28 mouse cellular contexts compared by ENCODE assay signal in genomic region chr19:6525023-6525422, GRCm38 (mm10). TPM values are rescaled to one million over a fixed set of nuclear protein-coding genes. Genes with fewer than 3 reads are reported as not detected.
DNase-seq lines count a peak whose midpoint lies in the region; ATAC-seq and TF ChIP-seq lines count a peak whose summit lies in the region.
"Had no signal": no experiment of that assay in that cellular context is flagged by ENCODE, and none has a peak within 500 bp of the region (broad histone marks: within the 10 kb centered on the region; RNA-seq: fewer than 3 reads in every experiment).

No protein-coding gene starts in this region.

- H3K4me1 ChIP-seq in cerebellum, adult 2 months (ENCODE audit: control insufficient read depth, insufficient read depth, low read length), result peaks cover 91% of the 10 kb centered on the region
- H3K4me1 ChIP-seq in neural tube, embryonic 15.5 days, result peaks cover 21% of the 10 kb centered on the region
- H3K4me1 ChIP-seq: embryonic facial prominence, embryonic 15.5 days had no signal

- TF ChIP-seq CTCF in cerebellum, adult 2 months (IDR thresholded peaks at IDR 0.05; ENCODE audit: borderline replicate concordance, insufficient read depth, low read depth, low read length), result no peak

- H3K9ac ChIP-seq in neural tube, embryonic 15.5 days (replicated peaks), result no peak overlapping the region
- H3K9ac ChIP-seq: embryonic facial prominence, embryonic 13.5 days; embryonic facial prominence, embryonic 15.5 days; forebrain, embryonic 12.5 days had no signal

- peaks cover 68% of the 10 kb centered on the region for H3K36me3 ChIP-seq in neural tube, embryonic 15.5 days
- H3K36me3 ChIP-seq: embryonic facial prominence, embryonic 13.5 days; embryonic facial prominence, embryonic 15.5 days; G1E had no signal

- no peak for ATAC-seq in neural tube, embryonic 15.5 days (ENCODE audit: low FRiP score)
- ATAC-seq: activated CD4-positive, CD25-positive, alpha-beta regulatory T cell, adult 4 months; CD4-positive, CD25-positive, alpha-beta regulatory T cell, adult 4 months; forebrain, embryonic 14.5 days; forebrain, embryonic 16.5 days; Patski had no signal

- WGBS in cerebellum, adult 2 months, result 23% methylated on average over 4 of the region's 4 CpGs
- WGBS in neural tube, embryonic 15.5 days, result 83% methylated on average over 4 of the region's 4 CpGs

- no peak overlapping the region for H3K4me2 ChIP-seq in neural tube, embryonic 15.5 days
- H3K4me2 ChIP-seq: embryonic facial prominence, embryonic 13.5 days; embryonic facial prominence, embryonic 15.5 days; forebrain, embryonic 12.5 days had no signal

- TF ChIP-seq POLR2A in cerebellum, adult 2 months (IDR thresholded peaks at IDR 0.05; ENCODE audit: borderline replicate concordance, insufficient read depth, low read length), result no peak

- no peak overlapping the region for H3K4me3 ChIP-seq in cerebellum, adult 2 months (replicated peaks; ENCODE audit: insufficient read depth, low read depth, low read length)
- no peak overlapping the region for H3K4me3 ChIP-seq in neural tube, embryonic 15.5 days (replicated peaks)
- H3K4me3 ChIP-seq: embryonic facial prominence, embryonic 13.5 days; embryonic facial prominence, embryonic 15.5 days; erythroblast, embryonic 14.5 days; forebrain, embryonic 10.5 days; forebrain, embryonic 12.5 days had no signal

- H3K9me3 ChIP-seq in neural tube, embryonic 15.5 days (replicated peaks), result no peaks in the 10 kb centered on the region
- H3K9me3 ChIP-seq: embryonic facial prominence, embryonic 13.5 days; embryonic facial prominence, embryonic 15.5 days; forebrain, embryonic 10.5 days; forebrain, embryonic 12.5 days; G1E had no signal

- DNase-seq in cerebellum, adult 2 months, result no peak
- no peak for DNase-seq in cerebellum, adult 18-20 months
- DNase-seq in neural tube, embryonic 10.5 days (ENCODE audit: extremely low spot score, low spot score), result no peak
- peak; percentile 64 for DNase-seq in brain, adult 2 months (ENCODE audit: low read depth, low spot score)
- DNase-seq: adrenal gland, adult 8-10 months; adrenal gland, postnatal 14 days; adrenal gland, postnatal 36 days; B cell, adult 2 months; cerebellum, adult 11 months; cerebellum, adult 8-10 months; cerebellum, adult 9-11 months; cerebellum, postnatal 14 days; cerebellum, postnatal 36 days; embryo, embryonic 11 days had no signal

- H3K27me3 ChIP-seq in cerebellum, adult 2 months (ENCODE audit: control insufficient read depth, insufficient read depth, low read length), result no peaks in the 10 kb centered on the region
- no peaks in the 10 kb centered on the region for H3K27me3 ChIP-seq in neural tube, embryonic 15.5 days (replicated peaks)
- H3K27me3 ChIP-seq: forebrain, embryonic 12.5 days had no signal

- peak overlapping the region; percentile 50 for H3K27ac ChIP-seq in cerebellum, adult 2 months (ENCODE audit: insufficient read depth, low read length)
- H3K27ac ChIP-seq in neural tube, embryonic 15.5 days (replicated peaks), result 0 out of 2 replicates have a peak overlapping the region, but pooled peaks have one; percentile 13
- H3K27ac ChIP-seq: embryonic facial prominence, embryonic 13.5 days; embryonic facial prominence, embryonic 15.5 days; forebrain, embryonic 10.5 days; forebrain, embryonic 12.5 days had no signal

RNA-seq across cellular contexts. Expression of gene Slc22a12, which starts 17.8 kb away (rescaled TPM):
- 0.15 and 0.24 TPM in 2 replicates for polyA plus RNA-seq in cerebellum, adult 2 months (2012; rRNA removed)
- 0.14 TPM in 1 of 2 replicates, not detected in the other for polyA plus RNA-seq in neural tube, embryonic 15.5 days (2015; fragmentation: Nextera tagmentation; extraction: Ambion mirVana)
- polyA plus RNA-seq: activated CD4-positive, CD25-positive, alpha-beta regulatory T cell, adult 4 months; brain, embryonic 14.5 days; CD4-positive, CD25-positive, alpha-beta regulatory T cell, adult 4 months; embryonic facial prominence, embryonic 11.5 days; embryonic facial prominence, embryonic 13.5 days; embryonic facial prominence, embryonic 15.5 days; erythroblast, embryonic 14.5 days; forebrain, embryonic 10.5 days; forebrain, embryonic 12.5 days; forebrain, embryonic 14.5 days; forebrain, embryonic 16.5 days; G1E; Patski had no signal
